Mouse (Mus musculus) c-Kit-positive CD71-positive TER-119-positive erythroid progenitor cells, embryonic 14.5 days (primary cell): ENCODE measurements at regions not wholly inside any gene's neighbourhood (a gene's known extent, or its start where the extent isn't known, plus 50 kb on each side); places are given as distances from the start of the nearest gene placed in this dataset.

Source experiments
- DNase-seq: peaks from one replicate; pipeline ENCODE4 v3.0.0-alpha.2; 2013; ENCODE audit warnings: low spot score

- DNase-seq, result no peak
Observed at GRCm38 (mm10) chr3:38579781-38580180, 95.1 kb upstream of the Ankrd50 start.

- DNase-seq, result no peak
Observed at GRCm38 (mm10) chr3:38577890-38578628, 93.4 kb upstream of the Ankrd50 start.

- no peak for DNase-seq
Observed at GRCm38 (mm10) chr3:38573594-38573993, 89.0 kb upstream of the Ankrd50 start.

GRCm38 (mm10) chr3:38572159-38572558 lies 87.5 kb upstream of the Ankrd50 start:
- no peak for DNase-seq

GRCm38 (mm10) chr3:38571224-38571623 lies 86.6 kb upstream of the Ankrd50 start:
- no peak for DNase-seq

- no peak for DNase-seq
Observed at GRCm38 (mm10) chr3:38569001-38569400, 84.4 kb upstream of the Ankrd50 start.

GRCm38 (mm10) chr3:38568596-38568975 lies 83.9 kb upstream of the Ankrd50 start:
- no peak for DNase-seq

GRCm38 (mm10) chr3:38567946-38568595 lies 83.4 kb upstream of the Ankrd50 start:
- no peak for DNase-seq

GRCm38 (mm10) chr3:38566576-38566975 lies 81.9 kb upstream of the Ankrd50 start:
- no peak for DNase-seq

- DNase-seq, result no peak
Observed at GRCm38 (mm10) chr3:38564844-38565243, 80.2 kb upstream of the Ankrd50 start.

GRCm38 (mm10) chr3:38564364-38564763 lies 79.7 kb upstream of the Ankrd50 start:
- no peak for DNase-seq

- no peak for DNase-seq
Observed at GRCm38 (mm10) chr3:38561186-38561585, 76.5 kb upstream of the Ankrd50 start.

GRCm38 (mm10) chr3:38555939-38556338 lies 71.3 kb upstream of the Ankrd50 start:
- no peak for DNase-seq

GRCm38 (mm10) chr3:38553470-38554043 lies 68.9 kb upstream of the Ankrd50 start:
- DNase-seq, result no peak

GRCm38 (mm10) chr3:38547032-38547431 lies 62.4 kb upstream of the Ankrd50 start:
- no peak for DNase-seq

- no peak for DNase-seq
Observed at GRCm38 (mm10) chr3:38545501-38545896, 60.9 kb upstream of the Ankrd50 start.

GRCm38 (mm10) chr3:38544718-38545500 lies 60.3 kb upstream of the Ankrd50 start:
- no peak for DNase-seq

GRCm38 (mm10) chr3:38543816-38544215 lies 59.2 kb upstream of the Ankrd50 start:
- DNase-seq, result no peak

- no peak for DNase-seq
Observed at GRCm38 (mm10) chr3:38541296-38541695, 56.7 kb upstream of the Ankrd50 start.

GRCm38 (mm10) chr3:38538309-38538708 lies 53.7 kb upstream of the Ankrd50 start:
- no peak for DNase-seq

GRCm38 (mm10) chr3:38537770-38538169 lies 53.1 kb upstream of the Ankrd50 start:
- DNase-seq, result no peak
